Mouse (Mus musculus): Measurements from ENCODE around the gene Dlg2. TPM values are rescaled to one million over a fixed set of nuclear protein-coding genes. Genes with fewer than 3 reads are reported as not detected.

Gene Dlg2
- polyA plus RNA-seq, 1 experiment from 2014 or later = 6.3 TPM

DNA sequence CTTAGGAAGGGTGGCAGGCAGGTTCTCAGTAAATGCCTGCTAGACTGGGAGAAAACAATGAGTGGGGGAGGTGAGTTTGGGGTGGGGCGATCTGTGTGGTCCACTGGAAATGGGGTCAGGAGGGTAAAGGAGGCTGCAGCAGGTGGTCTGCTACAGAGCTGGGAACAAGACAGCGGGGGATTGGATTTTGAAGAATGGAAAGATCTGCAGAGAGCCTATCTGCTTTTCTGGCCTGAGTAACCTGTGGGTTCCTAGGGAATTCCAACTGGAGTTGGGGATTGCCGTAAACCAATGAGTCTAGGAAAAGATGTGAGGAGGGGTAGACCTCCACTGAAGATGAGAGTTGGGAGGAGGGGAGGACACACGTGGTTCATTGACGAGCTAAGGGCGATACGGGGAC is 92.7 kb downstream of the Dlg2 start:
- Histone ChIP-seq H3K4me3 (ENCODE audit: low read depth, low read length) (no peak overlapping the region), H3K36me3 (ENCODE audit: control insufficient read depth, insufficient read depth, low read length) (no peaks in the 10 kb centered on the region), H3K4me2 (ENCODE audit: low read length) (no peak overlapping the region), H3K27ac (ENCODE audit: low read depth) (no peak overlapping the region), H3K4me1 (replicated peaks; ENCODE audit: control insufficient read depth, insufficient read depth, low read length) (no peaks in the 10 kb centered on the region), H3K9me3 (ENCODE audit: control insufficient read depth, low read length) (no peaks in the 10 kb centered on the region), H3K27me3 (replicated peaks; ENCODE audit: control insufficient read depth, insufficient read depth, low read length) (no peaks in the 10 kb centered on the region), H3K9ac (ENCODE audit: low read length) (no peak overlapping the region)
- 33% methylated on average over 7 of the region's 7 CpGs for WGBS
- DNase-seq (ENCODE audit: low spot score) = no peak
- ATAC-seq (replicated peaks; ENCODE audit: low FRiP score, low TSS enrichment, low read depth) = no peak

DNA sequence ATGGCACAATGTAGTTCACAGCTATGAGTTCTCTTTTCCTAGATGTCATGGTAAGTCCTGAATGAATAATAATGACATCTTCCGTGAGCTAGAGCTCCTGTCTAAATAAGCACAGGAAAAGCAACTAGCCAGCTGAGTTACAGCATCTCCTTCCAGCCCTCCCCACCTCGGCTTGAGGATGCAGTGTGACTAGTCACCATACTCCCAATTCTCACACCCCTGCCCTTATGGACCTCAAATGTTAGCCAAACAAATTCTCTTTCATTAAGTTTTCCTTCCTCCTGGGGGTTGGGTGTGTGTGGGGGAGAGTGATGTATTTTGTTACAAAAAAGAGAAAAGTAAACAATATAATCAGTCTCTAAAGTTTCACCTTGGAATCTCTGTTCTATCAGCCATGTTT is 111.3 kb downstream of the Dlg2 start:
- H3K9ac ChIP-seq (ENCODE audit: low read length) = no peak overlapping the region
- 40% methylated on average over 2 of the region's 2 CpGs for WGBS
- no peak for DNase-seq (ENCODE audit: low spot score)
- no peak overlapping the region for H3K27ac ChIP-seq (ENCODE audit: low read depth)
- no peaks in the 10 kb centered on the region for H3K27me3 ChIP-seq (replicated peaks; ENCODE audit: control insufficient read depth, insufficient read depth, low read length)
- no peak for ATAC-seq (replicated peaks; ENCODE audit: low FRiP score, low TSS enrichment, low read depth)
- H3K4me1 ChIP-seq (replicated peaks; ENCODE audit: control insufficient read depth, insufficient read depth, low read length) = no peaks in the 10 kb centered on the region
- no peaks in the 10 kb centered on the region for H3K9me3 ChIP-seq (ENCODE audit: control insufficient read depth, low read length)
- H3K4me3 ChIP-seq (ENCODE audit: low read depth, low read length) = no peak overlapping the region
- H3K36me3 ChIP-seq (ENCODE audit: control insufficient read depth, insufficient read depth, low read length) = no peaks in the 10 kb centered on the region
- no peak overlapping the region for H3K4me2 ChIP-seq (ENCODE audit: low read length)

DNA sequence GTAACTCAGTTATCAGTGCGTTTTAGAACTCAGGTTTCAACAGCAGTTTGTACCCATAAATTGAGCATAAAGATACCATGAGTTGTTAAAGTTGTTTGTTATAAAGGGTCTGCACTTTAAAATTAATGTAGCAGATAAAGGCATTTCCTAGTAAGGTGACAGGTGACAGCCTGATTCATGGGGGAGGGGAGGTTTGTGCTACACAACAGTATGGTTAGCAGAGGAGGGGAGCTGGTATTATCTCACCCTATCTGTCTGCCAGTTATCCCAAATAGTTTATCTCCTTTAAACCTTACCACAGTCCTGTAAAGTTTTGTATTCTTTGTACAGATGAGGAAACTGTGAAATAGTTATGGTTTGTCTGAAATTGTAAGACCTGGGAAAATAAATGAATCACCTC is 111.8 kb downstream of the Dlg2 start:
- H3K9ac ChIP-seq (ENCODE audit: low read length) = no peak overlapping the region
- ATAC-seq (replicated peaks; ENCODE audit: low FRiP score, low TSS enrichment, low read depth) (no peak), DNase-seq (ENCODE audit: low spot score) (no peak)
- no peaks in the 10 kb centered on the region for H3K9me3 ChIP-seq (ENCODE audit: control insufficient read depth, low read length)
- H3K4me2 ChIP-seq (ENCODE audit: low read length) = no peak overlapping the region
- H3K27ac ChIP-seq (ENCODE audit: low read depth) = no peak overlapping the region
- no peaks in the 10 kb centered on the region for H3K36me3 ChIP-seq (ENCODE audit: control insufficient read depth, insufficient read depth, low read length)
- no peaks in the 10 kb centered on the region for H3K27me3 ChIP-seq (replicated peaks; ENCODE audit: control insufficient read depth, insufficient read depth, low read length)
- 64% methylated on average over 1 of the region's 1 CpGs for WGBS
- no peaks in the 10 kb centered on the region for H3K4me1 ChIP-seq (replicated peaks; ENCODE audit: control insufficient read depth, insufficient read depth, low read length)
- H3K4me3 ChIP-seq (ENCODE audit: low read depth, low read length) = no peak overlapping the region

DNA sequence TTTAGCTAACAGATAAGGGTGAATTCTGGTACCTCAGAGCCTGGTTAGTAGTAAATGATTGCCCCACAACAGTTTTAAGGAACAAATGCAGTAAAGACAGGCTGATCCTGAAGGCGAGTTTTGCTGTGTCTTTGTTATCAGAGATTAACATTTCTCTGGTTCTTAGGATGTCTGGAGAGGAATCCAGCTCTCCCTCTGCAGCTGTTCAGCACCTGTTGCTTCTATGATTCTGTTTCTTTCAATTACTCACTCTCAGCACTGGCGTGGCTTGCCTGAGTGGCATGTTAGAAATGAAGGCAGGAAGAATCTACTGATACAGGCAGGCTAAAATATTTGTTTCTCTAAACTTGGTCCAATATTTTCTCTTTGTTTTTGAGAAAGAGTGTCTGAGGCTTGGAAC is 133.3 kb downstream of the Dlg2 start:
- no peak overlapping the region for H3K4me2 ChIP-seq (ENCODE audit: low read length)
- no peak for DNase-seq (ENCODE audit: low spot score)
- ATAC-seq (replicated peaks; ENCODE audit: low FRiP score, low TSS enrichment, low read depth) = no peak
- no peak overlapping the region for H3K9ac ChIP-seq (ENCODE audit: low read length)
- no peaks in the 10 kb centered on the region for H3K27me3 ChIP-seq (replicated peaks; ENCODE audit: control insufficient read depth, insufficient read depth, low read length)
- no peaks in the 10 kb centered on the region for H3K4me1 ChIP-seq (replicated peaks; ENCODE audit: control insufficient read depth, insufficient read depth, low read length)
- H3K4me3 ChIP-seq (ENCODE audit: low read depth, low read length) = no peak overlapping the region
- H3K9me3 ChIP-seq (ENCODE audit: control insufficient read depth, low read length) = no peaks in the 10 kb centered on the region
- no peaks in the 10 kb centered on the region for H3K36me3 ChIP-seq (ENCODE audit: control insufficient read depth, insufficient read depth, low read length)
- H3K27ac ChIP-seq (ENCODE audit: low read depth) = no peak overlapping the region
- 39% methylated on average over 2 of the region's 2 CpGs for WGBS

DNA sequence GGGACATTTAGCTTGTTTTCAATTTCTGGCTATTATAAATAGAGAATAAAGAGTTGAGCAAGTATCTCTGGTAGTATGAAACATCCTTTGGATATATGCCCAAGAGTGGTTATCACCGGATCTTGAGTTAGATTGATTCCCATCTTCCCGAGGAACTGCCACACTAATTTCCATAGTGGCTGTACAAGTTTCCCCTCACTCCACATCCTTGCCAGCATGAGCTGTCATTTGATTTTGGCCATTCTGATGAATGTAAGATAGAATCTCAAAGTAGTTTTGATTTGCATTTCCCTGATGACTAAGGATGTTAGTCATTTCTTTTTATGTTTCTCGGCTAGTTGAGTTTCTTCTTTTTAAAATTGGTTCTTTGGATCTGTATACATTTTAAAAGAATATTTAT is 154.1 kb downstream of the Dlg2 start:
- no peak for DNase-seq (ENCODE audit: low spot score)
- H3K4me3 ChIP-seq (ENCODE audit: low read depth, low read length) = no peak overlapping the region

DNA sequence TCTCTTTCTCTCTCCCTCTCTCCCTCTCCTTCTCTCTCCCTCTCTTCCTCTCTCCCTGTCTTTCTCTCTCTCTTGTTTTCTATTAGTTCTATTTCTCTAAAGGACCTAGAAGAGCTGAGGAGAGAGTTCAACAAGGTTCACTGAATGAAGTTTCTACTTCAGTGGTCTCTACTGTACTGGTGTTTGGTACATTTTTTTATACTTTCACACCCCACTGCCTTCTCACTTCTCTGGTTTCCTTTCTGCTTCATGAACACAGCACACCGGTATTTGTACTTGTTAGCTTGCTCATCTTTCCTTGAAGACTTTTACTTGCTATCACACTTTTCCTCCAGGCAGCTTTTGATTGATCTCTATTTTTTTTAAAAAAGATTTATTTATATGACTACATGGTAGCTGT is 173.0 kb downstream of the Dlg2 start:
- WGBS = 88% methylated on average over 1 of the region's 1 CpGs
- ATAC-seq (replicated peaks; ENCODE audit: low FRiP score, low TSS enrichment, low read depth) = no peak

More for the DNA sequence above, 154.1 kb downstream of the Dlg2 start:
- no peak overlapping the region for H3K9ac ChIP-seq (ENCODE audit: low read length)
- H3K9me3 ChIP-seq (ENCODE audit: control insufficient read depth, low read length) = no peaks in the 10 kb centered on the region
- H3K4me2 ChIP-seq (ENCODE audit: low read length) = no peak overlapping the region
- ATAC-seq (replicated peaks; ENCODE audit: low FRiP score, low TSS enrichment, low read depth) = no peak
- H3K27ac ChIP-seq (ENCODE audit: low read depth) = no peak overlapping the region
- no peaks in the 10 kb centered on the region for H3K36me3 ChIP-seq (ENCODE audit: control insufficient read depth, insufficient read depth, low read length)
- WGBS = 85% methylated on average over 3 of the region's 3 CpGs
- H3K27me3 ChIP-seq (replicated peaks; ENCODE audit: control insufficient read depth, insufficient read depth, low read length) = no peaks in the 10 kb centered on the region
- no peaks in the 10 kb centered on the region for H3K4me1 ChIP-seq (replicated peaks; ENCODE audit: control insufficient read depth, insufficient read depth, low read length)

DNA sequence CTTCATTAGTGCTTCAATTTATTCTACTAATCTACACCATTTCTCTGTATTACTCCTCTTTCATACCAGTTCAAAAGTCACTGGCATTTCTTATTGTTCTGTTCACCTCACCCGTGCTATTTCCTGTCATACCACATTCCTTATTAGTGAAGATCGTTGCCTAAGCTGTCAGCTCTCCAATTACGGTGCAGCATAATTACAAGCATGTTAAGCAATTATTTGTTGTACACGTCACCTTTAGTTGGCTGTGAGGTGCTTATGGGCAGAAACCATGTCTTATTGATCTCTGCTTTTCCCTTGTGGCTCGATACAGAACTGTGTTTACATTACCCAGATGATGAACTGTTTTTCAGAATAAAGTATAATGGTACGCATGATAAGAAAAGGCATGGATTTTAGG is 174.7 kb downstream of the Dlg2 start:
- 74% methylated on average over 6 of the region's 6 CpGs for WGBS
- Histone ChIP-seq H3K27me3 (replicated peaks; ENCODE audit: control insufficient read depth, insufficient read depth, low read length) (no peaks in the 10 kb centered on the region), H3K9ac (ENCODE audit: low read length) (no peak overlapping the region), H3K9me3 (ENCODE audit: control insufficient read depth, low read length) (no peaks in the 10 kb centered on the region), H3K36me3 (ENCODE audit: control insufficient read depth, insufficient read depth, low read length) (no peaks in the 10 kb centered on the region), H3K27ac (ENCODE audit: low read depth) (no peak overlapping the region), H3K4me1 (replicated peaks; ENCODE audit: control insufficient read depth, insufficient read depth, low read length) (no peaks in the 10 kb centered on the region), H3K4me3 (ENCODE audit: low read depth, low read length) (no peak overlapping the region), H3K4me2 (ENCODE audit: low read length) (no peak overlapping the region)
- DNase-seq (ENCODE audit: low spot score) (no peak), ATAC-seq (replicated peaks; ENCODE audit: low FRiP score, low TSS enrichment, low read depth) (no peak)

More for the DNA sequence above, 173.0 kb downstream of the Dlg2 start:
- H3K9ac ChIP-seq (ENCODE audit: low read length) = no peak overlapping the region
- no peak for DNase-seq (ENCODE audit: low spot score)
- no peaks in the 10 kb centered on the region for H3K36me3 ChIP-seq (ENCODE audit: control insufficient read depth, insufficient read depth, low read length)
- no peaks in the 10 kb centered on the region for H3K9me3 ChIP-seq (ENCODE audit: control insufficient read depth, low read length)
- no peak overlapping the region for H3K4me3 ChIP-seq (ENCODE audit: low read depth, low read length)
- no peaks in the 10 kb centered on the region for H3K4me1 ChIP-seq (replicated peaks; ENCODE audit: control insufficient read depth, insufficient read depth, low read length)
- no peaks in the 10 kb centered on the region for H3K27me3 ChIP-seq (replicated peaks; ENCODE audit: control insufficient read depth, insufficient read depth, low read length)
- no peak overlapping the region for H3K27ac ChIP-seq (ENCODE audit: low read depth)
- no peak overlapping the region for H3K4me2 ChIP-seq (ENCODE audit: low read length)

DNA sequence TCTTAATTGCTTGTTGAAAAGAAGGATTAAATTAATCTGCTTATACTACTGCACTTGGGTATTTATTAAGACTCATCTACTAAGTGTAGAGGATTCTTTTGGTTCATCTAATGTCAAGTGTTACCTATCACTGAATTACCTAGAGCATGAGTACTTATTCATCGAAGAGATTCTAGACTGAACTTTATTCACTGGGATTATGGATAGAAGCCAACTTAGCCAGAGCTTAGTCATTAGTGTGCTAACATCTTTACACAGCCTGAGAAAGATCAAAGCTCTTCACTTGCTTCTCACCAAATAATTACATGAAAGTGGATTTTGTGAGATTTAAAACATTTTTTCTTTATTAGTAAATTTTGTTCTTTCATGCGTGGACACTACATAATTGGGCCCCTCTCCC is 175.1 kb downstream of the Dlg2 start:
- H3K4me3 ChIP-seq (ENCODE audit: low read depth, low read length) = no peak overlapping the region
- no peaks in the 10 kb centered on the region for H3K9me3 ChIP-seq (ENCODE audit: control insufficient read depth, low read length)
- ATAC-seq (replicated peaks; ENCODE audit: low FRiP score, low TSS enrichment, low read depth) (no peak), DNase-seq (ENCODE audit: low spot score) (no peak)
- H3K4me1 ChIP-seq (replicated peaks; ENCODE audit: control insufficient read depth, insufficient read depth, low read length) = no peaks in the 10 kb centered on the region
- no peaks in the 10 kb centered on the region for H3K36me3 ChIP-seq (ENCODE audit: control insufficient read depth, insufficient read depth, low read length)
- 90% methylated on average over 2 of the region's 2 CpGs for WGBS
- no peak overlapping the region for H3K9ac ChIP-seq (ENCODE audit: low read length)
- no peaks in the 10 kb centered on the region for H3K27me3 ChIP-seq (replicated peaks; ENCODE audit: control insufficient read depth, insufficient read depth, low read length)
- no peak overlapping the region for H3K4me2 ChIP-seq (ENCODE audit: low read length)
- no peak overlapping the region for H3K27ac ChIP-seq (ENCODE audit: low read depth)

DNA sequence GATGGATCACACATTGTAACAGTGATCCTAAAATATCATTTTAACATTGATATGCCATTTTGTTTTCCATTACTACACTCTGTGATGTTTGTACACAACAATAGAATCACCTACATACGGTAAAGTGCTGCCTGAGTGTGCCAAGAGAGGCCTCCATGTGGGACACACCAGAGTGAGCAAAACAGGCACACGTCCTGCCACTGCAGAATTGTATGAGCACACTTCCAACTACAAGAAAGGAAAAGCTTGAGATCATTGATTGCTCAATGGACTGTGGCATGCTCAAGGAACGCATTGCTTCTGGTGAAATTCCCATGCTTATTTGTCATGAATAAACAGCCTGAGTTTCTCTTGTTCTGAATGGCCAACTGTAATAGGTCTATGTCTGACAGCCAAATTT is 182.1 kb downstream of the Dlg2 start:
- Histone ChIP-seq H3K27me3 (replicated peaks; ENCODE audit: control insufficient read depth, insufficient read depth, low read length) (no peaks in the 10 kb centered on the region), H3K4me3 (ENCODE audit: low read depth, low read length) (no peak overlapping the region), H3K4me2 (ENCODE audit: low read length) (no peak overlapping the region), H3K36me3 (ENCODE audit: control insufficient read depth, insufficient read depth, low read length) (no peaks in the 10 kb centered on the region), H3K4me1 (replicated peaks; ENCODE audit: control insufficient read depth, insufficient read depth, low read length) (no peaks in the 10 kb centered on the region), H3K9ac (ENCODE audit: low read length) (no peak overlapping the region), H3K9me3 (ENCODE audit: control insufficient read depth, low read length) (no peaks in the 10 kb centered on the region), H3K27ac (ENCODE audit: low read depth) (no peak overlapping the region)
- WGBS = 80% methylated on average over 3 of the region's 3 CpGs
- DNase-seq (ENCODE audit: low spot score) (no peak), ATAC-seq (replicated peaks; ENCODE audit: low FRiP score, low TSS enrichment, low read depth) (no peak)

Data from intestine, embryonic 14.5 days (tissue).